Mouse (Mus musculus): ENCODE results near the gene Rwdd4a. TPM values are rescaled to one million over a fixed set of nuclear protein-coding genes. Genes with fewer than 3 reads are reported as not detected.

The Rwdd4a gene
- total RNA-seq, 2 experiments from 2014 or later: 42.6 to 46.9 TPM

DNA sequence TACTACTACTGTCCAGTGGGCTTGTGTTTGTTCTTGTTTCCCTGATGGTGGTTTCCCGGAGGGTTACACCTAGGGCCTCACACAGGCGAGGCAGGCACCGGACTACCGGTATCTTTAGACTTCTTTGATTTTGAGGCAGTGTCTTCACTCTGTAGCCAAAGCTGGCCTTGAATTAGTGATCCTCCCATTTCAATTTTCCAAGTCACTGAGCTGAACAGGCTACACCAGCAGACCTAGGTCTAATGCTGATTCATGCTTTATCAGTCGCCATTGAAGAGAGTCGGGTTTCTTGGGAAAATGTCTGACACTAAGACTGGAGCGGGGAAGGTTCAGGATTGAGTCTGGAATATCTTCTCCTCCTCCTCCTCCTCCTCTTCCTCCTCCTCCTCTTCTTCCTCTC, 40.0 kb downstream of the Rwdd4a start:
- ATAC-seq (replicated peaks; ENCODE audit: poor library complexity, severe bottlenecking): no peak

DNA sequence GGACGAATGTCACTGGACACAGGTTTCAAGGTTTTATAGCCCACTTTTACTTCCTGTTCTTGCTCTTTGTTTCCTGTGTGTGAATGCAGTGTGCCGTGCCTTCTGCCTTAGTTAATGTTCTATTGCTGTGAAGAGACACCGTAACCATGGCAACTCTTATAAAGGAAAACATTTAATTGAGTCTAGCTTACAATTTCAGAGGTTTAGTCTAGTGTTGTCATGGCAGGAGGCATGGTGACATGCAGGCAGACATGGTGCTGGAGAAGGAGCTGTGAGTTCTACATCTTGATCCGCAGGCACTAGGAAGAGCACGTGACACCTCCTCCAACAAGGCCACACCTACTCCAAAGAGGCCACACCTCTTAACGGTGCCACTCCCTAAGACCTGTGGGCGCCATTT, 48.0 kb downstream of the Rwdd4a start:
- ATAC-seq (replicated peaks; ENCODE audit: poor library complexity, severe bottlenecking): no peak

DNA sequence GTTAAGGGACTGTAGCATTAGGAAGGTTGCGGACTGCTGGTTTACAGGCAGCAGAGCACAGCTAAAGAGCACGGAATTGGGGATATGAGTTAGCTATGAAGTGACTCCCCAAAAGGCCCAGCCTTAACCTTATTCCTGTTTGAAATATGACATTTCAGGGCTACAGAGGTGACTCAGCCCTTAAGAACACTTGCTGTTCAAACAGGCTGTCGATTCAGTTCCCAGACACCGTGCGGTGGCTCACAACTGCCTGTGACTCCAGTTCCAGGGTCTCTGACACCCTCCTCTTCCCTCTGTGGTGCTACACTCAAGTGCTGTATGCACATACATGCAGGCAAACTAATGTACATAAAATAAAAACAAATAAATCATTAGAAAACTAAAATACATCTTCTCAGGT, 55.2 kb downstream of the Rwdd4a start:
- ATAC-seq (replicated peaks; ENCODE audit: poor library complexity, severe bottlenecking): no peak

DNA sequence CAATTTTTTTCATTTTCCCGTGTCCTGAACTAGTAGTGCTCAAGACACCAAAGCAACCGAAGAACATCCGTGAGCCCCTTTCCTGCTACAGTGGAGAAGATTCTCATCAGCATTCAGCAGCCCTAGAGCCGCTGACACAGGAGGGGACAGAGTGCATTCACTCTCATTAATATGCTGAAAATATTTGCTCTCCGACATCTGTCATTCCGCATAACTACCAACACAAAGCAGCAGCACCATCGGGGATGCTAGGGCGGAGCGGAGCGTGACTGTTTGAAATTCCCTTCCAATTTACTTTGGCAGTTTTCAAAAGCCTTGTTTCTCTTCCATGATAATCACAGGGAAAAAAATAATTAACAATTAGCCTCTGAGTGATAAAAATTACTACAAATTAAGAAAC, 56.9 kb downstream of the Rwdd4a start:
- no peak for ATAC-seq (replicated peaks; ENCODE audit: poor library complexity, severe bottlenecking)

DNA sequence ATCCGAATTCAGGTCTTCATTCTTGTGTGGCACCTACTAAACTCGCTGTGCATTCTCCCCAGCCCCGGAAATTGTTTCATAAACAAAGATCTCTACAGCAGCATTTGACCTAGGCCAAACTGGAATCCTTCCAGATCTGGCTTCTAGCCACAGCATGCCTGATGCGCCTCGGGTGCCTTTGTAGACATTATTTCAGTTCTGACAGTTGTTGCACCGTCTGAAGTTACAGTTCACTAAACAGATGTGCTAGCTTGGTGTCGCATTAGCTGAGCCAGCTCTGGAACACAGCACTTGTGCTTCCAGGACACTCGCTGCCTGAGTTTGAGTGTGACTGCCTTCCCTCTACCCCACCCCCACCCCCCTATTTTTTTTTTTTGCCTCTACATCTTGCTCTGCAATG, 67.2 kb downstream of the Rwdd4a start:
- ATAC-seq (replicated peaks; ENCODE audit: poor library complexity, severe bottlenecking): no peak

Other genes with a start within 250 kb of the Rwdd4a start
- 2.4 and 3.2 TPM in 2 replicates for gene Stox2, start 87.3 kb upstream of the Rwdd4a start, total RNA-seq (2014; fragmentation: Nextera tagmentation)
- 1.0 and 1.9 TPM in 2 replicates for gene Stox2, start 87.3 kb upstream of the Rwdd4a start, total RNA-seq (2017)
- gene Trappc11, start 194 bp upstream of the Rwdd4a start, total RNA-seq (2014; fragmentation: Nextera tagmentation): 27.6 and 28.7 TPM in 2 replicates
- gene Trappc11, start 194 bp upstream of the Rwdd4a start, total RNA-seq (2017): 38.9 and 40.7 TPM in 2 replicates
- 22.9 and 34.9 TPM in 2 replicates for gene Ing2, start 141.9 kb downstream of the Rwdd4a start, total RNA-seq (2014; fragmentation: Nextera tagmentation)
- gene Ing2, start 141.9 kb downstream of the Rwdd4a start, total RNA-seq (2017): 48.6 and 52.0 TPM in 2 replicates
- gene Cdkn2aip, start 180.3 kb downstream of the Rwdd4a start, total RNA-seq (2014; fragmentation: Nextera tagmentation): 13.2 and 13.9 TPM in 2 replicates
- 19.7 and 26.5 TPM in 2 replicates for gene Cdkn2aip, start 180.3 kb downstream of the Rwdd4a start, total RNA-seq (2017)

All from granulocyte monocyte progenitor cell, adult 5-6 weeks (primary cell).